Mouse (Mus musculus) lung, postnatal 36 days (tissue): Measurements from ENCODE around the gene Ccnd3.

Source experiments
- DNase-seq: peaks from one replicate; pipeline ENCODE4 v3.0.0; 2022; ENCODE audit warnings: mixed read lengths

Gene Ccnd3

GRCm38 (mm10) chr17:47516232-47516631, 11.4 kb downstream of the Ccnd3 start:
- no peak for DNase-seq

- DNase-seq, result peak; percentile 63
These were observed 13.4 kb downstream of the Ccnd3 start for GRCm38 (mm10) chr17:47518205-47518604.

- DNase-seq, result peak; percentile 78
These were observed 16.9 kb downstream of the Ccnd3 start for GRCm38 (mm10) chr17:47521551-47522258.

- no peak for DNase-seq
These were observed 17.7 kb downstream of the Ccnd3 start for GRCm38 (mm10) chr17:47522536-47522935.

GRCm38 (mm10) chr17:47523211-47523682, 18.4 kb downstream of the Ccnd3 start:
- DNase-seq, result no peak

- no peak for DNase-seq
These were observed 19.2 kb downstream of the Ccnd3 start for GRCm38 (mm10) chr17:47524055-47524454.

- DNase-seq, result no peak
These were observed 20.1 kb downstream of the Ccnd3 start for GRCm38 (mm10) chr17:47524991-47525390.

- DNase-seq, result no peak
These were observed 22.1 kb downstream of the Ccnd3 start for GRCm38 (mm10) chr17:47526856-47527520.

- peak; percentile 60 for DNase-seq
These were observed 22.9 kb downstream of the Ccnd3 start for GRCm38 (mm10) chr17:47527581-47528300.

- no peak for DNase-seq
These were observed 24.1 kb downstream of the Ccnd3 start for GRCm38 (mm10) chr17:47528919-47529318.

- no peak for DNase-seq
These were observed 24.7 kb downstream of the Ccnd3 start for GRCm38 (mm10) chr17:47529595-47529994.

GRCm38 (mm10) chr17:47531387-47531818, 26.6 kb downstream of the Ccnd3 start:
- DNase-seq, result no peak

- no peak for DNase-seq
These were observed 27.5 kb downstream of the Ccnd3 start for GRCm38 (mm10) chr17:47532364-47532763.

- DNase-seq, result no peak
These were observed 28.8 kb downstream of the Ccnd3 start for GRCm38 (mm10) chr17:47533691-47534090.

GRCm38 (mm10) chr17:47535812-47536236, 31.0 kb downstream of the Ccnd3 start:
- no peak for DNase-seq

- no peak for DNase-seq
These were observed 33.2 kb downstream of the Ccnd3 start for GRCm38 (mm10) chr17:47538049-47538448.

GRCm38 (mm10) chr17:47539128-47539527, 34.3 kb downstream of the Ccnd3 start:
- no peak for DNase-seq

GRCm38 (mm10) chr17:47542061-47542460, 37.2 kb downstream of the Ccnd3 start:
- DNase-seq, result peak; percentile 51

- DNase-seq, result peak; percentile 64
These were observed 38.3 kb downstream of the Ccnd3 start for GRCm38 (mm10) chr17:47543051-47543650.

GRCm38 (mm10) chr17:47545154-47545553, 40.3 kb downstream of the Ccnd3 start:
- no peak for DNase-seq

- DNase-seq, result no peak
These were observed 41.0 kb downstream of the Ccnd3 start for GRCm38 (mm10) chr17:47545861-47546331.

GRCm38 (mm10) chr17:47551049-47551448, 46.2 kb downstream of the Ccnd3 start:
- DNase-seq, result no peak

- DNase-seq, result no peak
These were observed 48.1 kb downstream of the Ccnd3 start for GRCm38 (mm10) chr17:47552994-47553393.
